Mouse (Mus musculus) left cerebral cortex, adult 8-10 months (tissue): ENCODE measurements around the gene Psma5. TPM values are rescaled to one million over a fixed set of nuclear protein-coding genes. Genes with fewer than 3 reads are reported as not detected.

Experiments used
- DNase-seq, 2 experiments: peaks; one replicate each; pipeline ENCODE4 v3.0.0; 2022; ENCODE audit warnings: low spot score in 2 of 2
- total RNA-seq, 4 experiments: library from RNA; stranded (reverse); gene quantifications; 2 replicates each; pipeline ENCODE4 v1.2.4; 2022

The Psma5 gene
- total RNA-seq, 4 experiments from 2014 or later, result 73.0 to 80.5 (median 79.0) TPM

DNA sequence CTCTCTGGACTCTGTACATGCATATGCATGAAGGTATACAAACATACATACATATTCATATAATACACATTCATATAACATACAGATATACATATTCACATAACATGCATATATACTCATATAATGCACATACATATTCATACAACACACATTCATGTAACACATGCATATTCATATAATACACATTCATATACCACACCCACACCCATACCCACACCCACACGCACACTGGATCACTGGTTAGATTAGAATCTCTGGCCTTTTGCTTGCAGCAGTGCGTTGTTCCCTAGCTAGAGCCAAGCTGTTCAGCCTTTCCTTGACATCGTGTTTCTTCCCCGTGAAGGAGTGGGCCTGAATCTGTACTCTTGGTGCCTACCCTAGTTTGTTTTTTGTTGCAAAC is 48.0 kb downstream of the Psma5 start:
- no peak for DNase-seq

DNA sequence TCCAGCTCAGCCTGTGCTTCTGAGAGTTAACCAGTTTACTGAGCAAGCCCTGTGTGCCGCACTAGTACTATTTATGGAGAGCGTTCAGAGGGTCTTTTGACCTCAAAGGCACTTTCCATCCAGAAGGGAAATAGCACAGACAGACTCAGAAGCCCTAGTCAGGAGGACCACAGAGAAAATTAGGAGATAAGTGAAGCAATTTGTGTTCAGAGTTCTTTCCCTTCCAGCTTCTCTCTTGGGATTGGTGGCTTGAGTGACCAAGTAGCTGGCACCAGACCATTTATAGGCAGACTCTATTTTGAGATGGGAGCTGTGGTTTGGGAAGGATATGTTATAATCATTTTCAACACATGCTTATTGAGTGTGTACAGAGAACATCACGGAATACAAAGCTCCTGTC is 49.7 kb downstream of the Psma5 start:
- DNase-seq, result no peak

DNA sequence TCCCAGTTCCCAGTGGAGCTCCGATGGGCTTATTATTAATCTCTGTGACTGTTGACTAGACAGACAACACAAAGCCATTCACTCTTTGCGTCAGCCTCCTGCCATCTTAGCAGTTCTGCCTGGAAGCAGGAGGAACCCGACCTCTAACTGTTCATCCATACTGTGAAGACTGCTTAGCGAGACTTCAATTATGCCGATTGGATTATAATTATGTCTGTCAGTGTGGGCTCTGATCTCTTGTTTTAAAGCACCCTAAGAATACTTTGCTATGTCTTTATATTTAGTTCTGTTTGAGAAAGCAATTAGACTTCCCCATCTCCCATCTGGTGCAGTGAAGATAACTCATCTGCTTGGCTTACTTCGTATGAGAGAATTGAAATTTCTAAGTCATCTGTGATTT is 50.8 kb downstream of the Psma5 start:
- no peak for DNase-seq

DNA sequence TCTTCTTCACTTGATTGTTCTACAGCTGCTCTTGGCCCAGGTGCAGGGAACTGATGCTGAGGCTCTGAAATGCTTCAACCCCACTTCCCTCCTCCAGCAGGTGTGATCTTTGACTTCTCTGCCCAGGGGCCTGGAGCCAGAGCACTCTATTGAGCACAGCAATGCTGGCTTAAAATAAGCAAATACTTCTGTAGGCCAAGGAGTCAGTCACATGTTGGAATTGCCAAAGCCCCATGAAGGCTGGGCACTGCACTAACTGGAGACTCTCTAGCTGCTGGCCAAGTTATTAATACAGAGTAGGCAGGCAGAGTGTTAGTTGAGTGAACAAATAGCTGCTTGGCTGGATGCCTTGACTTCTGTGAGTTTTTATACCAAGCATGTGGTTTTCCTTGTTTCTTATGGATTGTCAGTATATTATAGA is 54.2 kb downstream of the Psma5 start:
- no peak for DNase-seq

GRCm38 (mm10) chr3:108311688-108312087 is 55.0 kb downstream of the Psma5 start:
- DNase-seq, result no peak

- DNase-seq, result no peak
Observed at GRCm38 (mm10) chr3:108312414-108312813, 55.7 kb downstream of the Psma5 start.

DNA sequence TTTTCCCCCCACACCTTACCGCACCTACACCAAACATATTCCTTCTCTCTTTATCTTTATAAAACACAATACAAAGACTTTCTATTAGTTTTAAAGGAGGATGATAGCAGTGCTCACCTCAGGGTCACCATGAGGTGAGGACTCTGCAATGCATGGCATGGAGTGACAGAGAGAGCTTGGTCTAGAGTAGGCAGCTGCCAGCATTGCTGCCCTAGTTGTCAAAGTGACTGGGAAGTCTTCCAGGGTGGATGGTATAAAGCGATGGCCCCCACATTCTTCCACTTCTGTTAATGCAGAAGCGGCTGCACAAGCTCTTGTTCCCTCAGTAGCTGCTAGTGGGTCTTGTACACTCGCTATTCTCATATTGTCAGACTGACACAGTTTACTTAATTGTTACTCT is 56.4 kb downstream of the Psma5 start:
- no peak for DNase-seq

DNA sequence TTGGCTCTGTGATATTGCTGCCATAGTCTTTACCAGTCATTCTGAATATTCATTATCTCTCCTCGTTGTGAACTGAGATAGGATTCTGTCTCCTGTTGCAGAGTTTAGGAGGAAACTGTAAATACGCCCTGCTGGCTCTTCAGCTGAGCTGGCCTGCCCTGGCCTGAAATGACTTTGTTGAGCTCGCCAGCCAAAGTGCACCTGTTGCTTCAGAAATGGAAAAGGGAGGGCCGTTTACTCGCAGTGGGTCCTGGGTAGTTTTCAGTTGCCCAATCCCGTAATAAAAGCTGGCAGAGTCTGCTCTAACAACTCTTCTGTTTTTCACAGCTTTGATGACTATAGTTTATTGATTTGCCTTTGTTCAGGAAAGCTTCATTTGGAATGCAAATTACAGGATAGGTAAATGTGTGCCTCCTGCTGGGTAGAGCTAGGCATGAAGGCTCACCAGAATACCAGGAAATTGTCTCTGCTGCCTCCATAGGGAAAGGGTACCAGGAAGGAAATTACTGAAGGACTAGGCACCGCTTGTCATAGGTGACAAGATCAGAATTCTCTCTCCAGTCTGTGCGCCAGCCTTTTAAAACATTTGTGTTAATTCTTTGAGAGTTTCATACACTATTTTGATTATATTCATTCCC is 57.4 kb downstream of the Psma5 start:
- DNase-seq, result no peak

DNA sequence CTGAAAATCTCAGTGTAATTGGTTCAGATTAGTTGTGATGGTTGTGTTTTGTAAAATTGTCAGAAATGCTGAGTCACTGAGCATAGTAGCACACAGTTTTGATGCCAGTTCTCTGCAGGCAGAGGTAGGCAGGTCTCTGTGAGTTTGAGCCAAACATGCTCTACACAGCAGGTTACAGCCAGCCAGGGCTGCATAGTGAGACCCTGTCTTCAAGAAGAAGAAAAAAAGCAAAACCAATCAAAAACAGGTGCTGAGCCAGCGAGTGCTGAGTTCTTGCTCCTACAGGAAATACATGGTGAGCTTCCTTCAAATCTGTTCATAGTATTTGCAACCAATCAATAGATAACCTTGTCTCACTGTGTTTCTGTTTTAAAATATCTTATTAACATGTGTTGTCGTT is 61.8 kb downstream of the Psma5 start:
- no peak for DNase-seq

DNA sequence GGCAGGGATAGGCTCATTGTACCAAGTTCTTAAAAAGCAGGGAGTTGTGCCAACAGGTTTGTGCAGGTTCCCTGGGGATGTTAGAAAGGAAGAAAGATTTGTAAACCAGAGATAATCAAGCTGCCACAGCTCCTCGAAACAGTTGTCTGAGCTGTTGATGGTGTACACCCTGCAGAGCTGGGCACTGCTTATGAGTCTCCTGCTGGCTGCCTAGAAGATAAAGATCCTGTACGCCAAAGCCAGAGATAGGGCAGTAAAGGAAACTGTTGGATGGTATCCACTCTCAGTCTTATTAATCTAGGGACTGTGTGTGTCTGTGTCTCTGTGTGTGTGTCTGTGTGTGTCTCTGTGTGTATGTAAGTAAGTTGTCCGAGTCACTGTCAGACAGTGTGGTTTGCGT is 64.9 kb downstream of the Psma5 start:
- DNase-seq, result no peak

GRCm38 (mm10) chr3:108322136-108322535 is 65.4 kb downstream of the Psma5 start:
- no peak for DNase-seq

- no peak for DNase-seq
Observed at GRCm38 (mm10) chr3:108322962-108323361, 66.2 kb downstream of the Psma5 start.

DNA sequence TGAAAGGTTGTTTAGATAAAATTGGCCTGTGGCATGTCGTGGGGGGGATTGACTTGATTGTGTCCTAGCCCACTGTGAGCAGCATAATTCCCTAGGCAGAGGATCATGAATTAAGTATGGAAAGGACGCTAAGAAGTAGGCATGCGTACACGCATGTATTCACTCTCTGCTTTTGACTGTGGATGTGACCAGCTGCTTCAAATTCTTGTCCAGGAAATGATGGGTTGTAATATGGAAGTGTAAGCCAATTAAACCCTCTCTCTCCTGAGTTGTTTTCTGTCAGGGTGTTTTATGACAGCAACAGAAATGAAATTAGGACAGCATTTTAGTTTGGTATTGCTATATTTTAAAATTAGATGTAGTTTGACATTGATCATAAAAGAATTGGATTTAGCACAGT is 68.1 kb downstream of the Psma5 start:
- DNase-seq, result no peak

DNA sequence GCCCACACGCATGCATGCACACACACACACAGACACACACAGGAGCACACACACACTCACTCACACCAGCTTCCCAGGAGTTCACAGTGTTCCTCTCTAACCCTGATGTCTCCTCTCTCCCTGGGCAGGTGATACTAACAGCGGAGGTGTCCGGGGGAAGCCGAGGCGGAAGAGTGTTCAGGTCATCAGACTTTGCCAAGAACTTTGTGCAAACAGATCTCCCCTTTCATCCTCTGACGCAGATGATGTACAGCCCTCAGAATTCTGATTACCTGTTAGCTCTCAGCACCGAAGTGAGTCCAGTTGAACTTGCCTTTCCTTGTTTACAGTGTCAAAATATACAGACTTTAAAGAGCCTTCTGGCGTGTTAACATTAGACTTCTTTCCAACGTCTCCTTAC is 68.8 kb downstream of the Psma5 start:
- no peak for DNase-seq

GRCm38 (mm10) chr3:108327275-108327674 is 70.5 kb downstream of the Psma5 start:
- DNase-seq, result peak in 1 of 2 experiments; percentile 58

DNA sequence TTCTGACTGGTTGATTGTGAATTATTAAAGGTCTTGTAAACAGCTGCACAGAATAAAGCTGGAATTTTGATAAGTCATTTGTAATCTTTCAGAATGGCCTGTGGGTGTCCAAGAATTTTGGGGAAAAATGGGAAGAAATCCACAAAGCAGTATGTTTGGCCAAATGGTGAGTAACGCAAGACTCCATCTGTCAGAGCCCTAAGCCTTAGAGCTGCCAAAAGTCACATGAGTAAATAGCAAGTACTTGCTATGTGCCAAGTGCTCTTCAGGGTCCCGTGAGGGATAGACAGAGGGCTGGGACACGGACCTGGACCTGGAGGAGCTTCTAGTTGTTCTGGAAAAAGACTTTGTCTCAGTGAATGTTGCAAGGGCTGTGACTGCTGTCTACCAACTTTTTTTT is 71.2 kb downstream of the Psma5 start:
- no peak for DNase-seq

DNA sequence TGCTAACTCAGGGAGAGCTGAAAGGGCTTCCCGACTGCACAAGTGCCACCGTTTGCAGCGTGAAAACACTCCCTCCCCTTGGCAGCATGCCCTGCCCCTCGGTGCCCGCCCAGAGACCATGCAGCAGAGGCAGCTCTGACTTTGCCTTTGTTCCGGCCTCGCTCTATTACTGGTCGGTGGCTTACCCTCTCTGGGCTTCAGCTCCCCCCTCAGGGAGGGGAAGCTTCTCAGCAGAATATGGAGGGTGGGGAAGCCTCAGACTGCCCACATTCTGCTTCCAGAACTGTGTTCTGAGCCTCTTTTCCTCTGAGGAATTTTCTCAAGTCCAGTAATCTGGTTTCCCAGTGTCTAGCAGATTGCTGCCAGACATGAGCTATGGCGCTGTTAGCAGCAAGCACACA is 71.7 kb downstream of the Psma5 start:
- no peak for DNase-seq

Other genes starting within 250 kb of the Psma5 start
- gene Gstm1, start 239.0 kb upstream of the Psma5 start, total RNA-seq, result 100 to 1,000 TPM; 275 to 318 (median 312) TPM
- gene Gstm4, start 212.0 kb upstream of the Psma5 start, total RNA-seq, result 10 to 100 TPM in 3 of 4 experiments, 1 to 10 TPM in 1; 10.0 to 12.6 (median 11.2) TPM
- gene Ampd2, start 170.3 kb upstream of the Psma5 start, total RNA-seq, result 10 to 100 TPM; 56.4 to 61.4 (median 58.1) TPM
- gene Gnat2, start 164.1 kb upstream of the Psma5 start, total RNA-seq, result under 1 TPM in 2 of 4 experiments, not detected in 2; 0.21 to 0.46 TPM
- gene Gnai3, start 110.8 kb upstream of the Psma5 start, total RNA-seq, result 10 to 100 TPM; 25.0 to 28.1 (median 25.9) TPM
- gene Gpr61, start 102.0 kb upstream of the Psma5 start, total RNA-seq, result 10 to 100 TPM; 15.0 to 20.1 (median 18.2) TPM
- 10 to 100 TPM; 68.5 to 81.5 (median 72.9) TPM for gene Amigo1, start 70.6 kb upstream of the Psma5 start, total RNA-seq
- 10 to 100 TPM; 17.8 to 19.6 (median 18.2) TPM for gene Cyb561d1, start 55.7 kb upstream of the Psma5 start, total RNA-seq
- 10 to 100 TPM; 21.3 to 28.4 (median 25.4) TPM for gene Atxn7l2, start 46.0 kb upstream of the Psma5 start, total RNA-seq
- gene Sypl2, start 30.3 kb upstream of the Psma5 start, total RNA-seq, result 1 to 10 TPM; 1.5 to 2.2 (median 1.8) TPM
- gene Sort1, start 27.2 kb downstream of the Psma5 start, total RNA-seq, result 100 to 1,000 TPM; 273 to 299 (median 284) TPM
- gene Mybphl, start 108.0 kb downstream of the Psma5 start, total RNA-seq, result not detected
- 10 to 100 TPM; 11.1 to 13.8 (median 11.7) TPM for gene Psrc1, start 126.9 kb downstream of the Psma5 start, total RNA-seq
- 100 to 1,000 TPM; 145 to 152 (median 149) TPM for gene Celsr2, start 158.6 kb downstream of the Psma5 start, total RNA-seq
- gene Sars, start 188.3 kb downstream of the Psma5 start, total RNA-seq, result 100 to 1,000 TPM; 234 to 244 (median 236) TPM